Mouse (Mus musculus) embryo, embryonic 10.5 days (tissue): ENCODE results near the gene Otud4.
"Not testable (repeated sequence)": the region's sequence is repeated elsewhere in the genome, so short reads cannot be mapped to it uniquely, and the experiment has no call there.

Source experiments
- DNase-seq: peaks from one replicate; pipeline ENCODE4 v3.0.0-alpha.2; 2015; ENCODE audit warnings: low spot score

The Otud4 gene

GRCm38 (mm10) chr8:79638707-79639549, 490 bp upstream of the Otud4 start:
- DNase-seq, result peak; percentile 98

- DNase-seq, result no peak
Observed at GRCm38 (mm10) chr8:79641119-79641518, 1.7 kb downstream of the Otud4 start.

GRCm38 (mm10) chr8:79649569-79649968, 10.2 kb downstream of the Otud4 start:
- no peak for DNase-seq

GRCm38 (mm10) chr8:79650158-79650814, 10.9 kb downstream of the Otud4 start:
- DNase-seq, result peak; percentile 65

- DNase-seq, result no peak
Observed at GRCm38 (mm10) chr8:79653736-79654135, 14.3 kb downstream of the Otud4 start.

GRCm38 (mm10) chr8:79658715-79659114, 19.3 kb downstream of the Otud4 start:
- DNase-seq, result not testable (repeated sequence)

- DNase-seq, result no peak
Observed at GRCm38 (mm10) chr8:79676461-79676860, 37.0 kb downstream of the Otud4 start.

- no peak for DNase-seq
Observed at GRCm38 (mm10) chr8:79679005-79679404, 39.6 kb downstream of the Otud4 start.

- DNase-seq, result not testable (repeated sequence)
Observed at GRCm38 (mm10) chr8:79680083-79680482, 40.7 kb downstream of the Otud4 start.

- DNase-seq, result peak; percentile 30
Observed at GRCm38 (mm10) chr8:79680555-79680954, 41.1 kb downstream of the Otud4 start.

GRCm38 (mm10) chr8:79680965-79681364, 41.5 kb downstream of the Otud4 start:
- DNase-seq, result no peak

- DNase-seq, result not testable (repeated sequence)
Observed at GRCm38 (mm10) chr8:79685927-79686326, 46.5 kb downstream of the Otud4 start.

GRCm38 (mm10) chr8:79692531-79692930, 53.1 kb downstream of the Otud4 start:
- no peak for DNase-seq

- no peak for DNase-seq
Observed at GRCm38 (mm10) chr8:79706687-79707086, 67.3 kb downstream of the Otud4 start.

GRCm38 (mm10) chr8:79711064-79711961, 71.9 kb downstream of the Otud4 start, which contains the start of the genes Abce1 and Anapc10:
Abce1 (minus strand) TSS chr8:79711740.
Anapc10 (plus strand) TSS chr8:79711820.
- DNase-seq, result peak; percentile 99

- no peak for DNase-seq
Observed at GRCm38 (mm10) chr8:79712676-79713075, 73.3 kb downstream of the Otud4 start.

GRCm38 (mm10) chr8:79721537-79721936, 82.1 kb downstream of the Otud4 start:
- no peak for DNase-seq

GRCm38 (mm10) chr8:79723308-79723707, 83.9 kb downstream of the Otud4 start:
- DNase-seq, result no peak

GRCm38 (mm10) chr8:79724589-79724988, 85.2 kb downstream of the Otud4 start:
- no peak for DNase-seq
